Mouse (Mus musculus): ENCODE measurements at regions not wholly inside any gene's neighbourhood (a gene's known extent, or its start where the extent isn't known, plus 50 kb on each side); places are given as distances from the start of the nearest gene placed in this dataset.
A peak's percentile ranks its signal among the peaks of the same experiment; 100 is the strongest.

GRCm38 (mm10) chr11:86881710-86882109, 74.2 kb upstream of the Dhx40 start:
- no peak for DNase-seq (ENCODE audit: low spot score in 2 of 2)

- peak; percentile 36 to 40 for DNase-seq (ENCODE audit: low spot score in 2 of 2)
These were observed 71.9 kb upstream of the Dhx40 start for GRCm38 (mm10) chr11:86879356-86879905.

DNA sequence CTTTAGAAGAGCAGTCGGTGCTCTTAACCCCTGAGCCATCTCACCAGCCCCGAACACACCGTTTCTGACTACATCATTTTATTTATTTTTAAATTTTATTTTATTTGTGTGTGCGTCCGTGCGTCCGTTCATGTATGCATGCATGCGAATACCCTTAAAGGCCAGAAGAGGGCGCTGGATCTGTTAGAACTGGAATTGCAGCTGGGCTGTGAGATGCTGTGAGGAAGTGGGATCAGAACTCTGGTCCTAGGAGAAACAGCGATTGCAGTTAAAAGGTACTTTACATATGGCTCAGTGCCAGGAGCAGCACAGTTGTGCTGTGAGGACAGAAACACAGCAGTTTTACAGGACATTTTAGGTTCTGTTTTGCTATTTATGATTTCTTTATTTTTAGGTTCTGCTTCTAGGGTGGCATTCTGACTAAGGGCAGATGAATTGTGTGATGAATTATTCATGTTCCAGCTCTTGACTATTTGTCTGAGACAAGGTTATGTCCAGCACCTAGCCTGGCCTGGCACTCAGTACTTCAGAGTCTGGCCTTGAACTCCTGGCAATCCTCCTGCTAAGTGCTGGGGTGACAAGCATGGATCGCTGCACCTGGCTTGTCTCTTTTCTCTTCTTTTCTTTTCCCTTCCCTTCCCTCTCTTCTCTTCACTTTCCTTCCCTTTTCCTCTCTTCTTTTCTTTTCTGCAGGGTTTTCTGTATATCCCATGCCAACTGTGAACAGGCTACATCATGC, 71.0 kb upstream of the Dhx40 start:
- DNase-seq (ENCODE audit: low spot score in 2 of 2), result peak in 1 of 2 experiments; percentile 34

DNA sequence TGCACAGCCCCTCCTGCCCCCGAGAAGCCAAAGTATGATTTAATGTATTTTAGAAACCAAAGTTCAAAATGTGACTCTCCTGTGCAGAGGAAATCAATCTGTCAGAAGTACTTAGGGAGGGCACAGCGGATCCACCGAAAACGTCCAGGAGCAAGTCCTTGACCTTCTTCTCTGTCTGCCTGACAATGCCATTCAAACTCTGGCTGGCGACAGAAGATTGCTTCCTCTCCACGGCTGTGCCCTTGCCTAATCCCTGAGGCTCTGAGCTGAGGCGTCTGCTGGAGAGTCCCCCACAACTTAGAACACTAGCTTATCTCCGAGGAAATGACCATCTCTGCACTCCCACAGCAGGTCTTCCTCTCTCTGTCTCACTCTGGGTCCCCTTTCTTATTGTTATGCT, 69.0 kb upstream of the Dhx40 start:
- peak in 1 of 2 experiments; percentile 41 for DNase-seq (ENCODE audit: low spot score in 2 of 2)

DNA sequence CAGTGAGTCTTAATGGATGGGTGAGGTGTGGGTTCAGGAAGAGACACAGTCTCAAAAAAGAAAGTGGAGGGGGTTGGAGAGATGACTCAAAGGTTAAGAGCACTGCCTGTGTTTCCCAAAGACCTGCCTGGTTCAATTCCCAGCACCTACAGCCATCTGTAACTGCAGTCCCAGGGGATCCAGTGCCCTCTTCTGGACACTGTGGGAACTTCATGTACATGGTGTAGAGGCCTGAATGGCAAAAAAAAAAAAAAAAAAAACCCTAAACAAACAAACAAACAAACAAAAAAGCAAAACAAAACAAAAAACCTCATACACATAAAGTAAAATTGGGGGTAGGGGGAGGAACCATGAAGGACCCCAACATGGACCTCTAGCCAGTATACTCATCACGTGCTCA, 68.2 kb upstream of the Dhx40 start:
- DNase-seq (ENCODE audit: low spot score in 2 of 2), result no peak

DNA sequence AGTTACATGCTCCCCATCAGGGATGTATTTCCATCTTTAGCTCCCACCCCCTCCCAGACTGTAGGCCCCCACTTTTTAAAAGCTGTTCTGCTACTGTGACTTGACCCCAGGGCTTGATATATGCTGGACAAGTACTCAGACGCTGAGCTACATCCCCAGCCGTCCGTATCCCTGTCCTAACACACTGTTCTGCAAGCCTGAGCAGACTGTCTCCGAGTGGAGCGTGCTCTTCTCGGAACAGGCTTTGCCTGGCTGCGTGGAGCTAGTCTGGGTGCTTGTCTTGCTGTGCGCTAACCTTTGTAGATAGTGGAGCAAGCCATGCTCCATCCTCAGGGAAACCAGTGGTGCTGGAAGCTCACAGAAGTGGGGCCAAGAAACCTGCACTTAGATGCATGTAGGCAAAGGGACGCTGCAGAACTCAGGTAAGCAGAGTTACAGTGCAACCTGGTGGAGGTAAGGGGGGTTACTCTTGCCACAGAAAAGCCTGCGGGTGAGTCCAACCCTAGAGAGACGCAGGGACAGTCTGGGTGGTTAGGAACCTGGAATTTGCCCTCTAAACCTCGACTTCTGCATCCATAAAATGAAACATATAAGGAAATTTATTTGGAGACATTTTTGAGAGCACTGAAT, 67.2 kb upstream of the Dhx40 start:
- DNase-seq (ENCODE audit: low spot score in 2 of 2), result no peak

DNA sequence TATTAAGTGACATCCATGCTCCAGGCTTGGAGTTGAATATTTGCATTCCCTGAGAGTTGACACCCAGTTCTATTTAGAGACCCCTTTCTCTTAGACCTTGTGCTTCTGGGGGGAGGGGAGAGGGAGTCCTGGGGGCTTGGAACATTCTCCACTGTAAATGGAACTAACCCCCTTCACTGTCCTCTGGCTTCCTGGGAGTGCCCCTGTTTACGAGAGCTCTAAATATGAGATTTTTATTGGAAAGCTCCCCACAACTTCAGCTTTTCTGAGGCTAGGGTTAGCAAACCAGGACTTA, 65.8 kb upstream of the Dhx40 start:
- DNase-seq (ENCODE audit: low spot score in 2 of 2), result no peak

- no peak for DNase-seq (ENCODE audit: low spot score in 2 of 2)
These were observed 65.2 kb upstream of the Dhx40 start for GRCm38 (mm10) chr11:86872537-86873405.

GRCm38 (mm10) chr11:86871782-86872181, 64.2 kb upstream of the Dhx40 start:
- DNase-seq (ENCODE audit: low spot score in 2 of 2), result no peak

GRCm38 (mm10) chr11:86870486-86871165, 63.1 kb upstream of the Dhx40 start:
- no peak for DNase-seq (ENCODE audit: low spot score in 2 of 2)

GRCm38 (mm10) chr11:86866931-86867330, 59.4 kb upstream of the Dhx40 start:
- no peak for DNase-seq (ENCODE audit: low spot score in 2 of 2)

DNA sequence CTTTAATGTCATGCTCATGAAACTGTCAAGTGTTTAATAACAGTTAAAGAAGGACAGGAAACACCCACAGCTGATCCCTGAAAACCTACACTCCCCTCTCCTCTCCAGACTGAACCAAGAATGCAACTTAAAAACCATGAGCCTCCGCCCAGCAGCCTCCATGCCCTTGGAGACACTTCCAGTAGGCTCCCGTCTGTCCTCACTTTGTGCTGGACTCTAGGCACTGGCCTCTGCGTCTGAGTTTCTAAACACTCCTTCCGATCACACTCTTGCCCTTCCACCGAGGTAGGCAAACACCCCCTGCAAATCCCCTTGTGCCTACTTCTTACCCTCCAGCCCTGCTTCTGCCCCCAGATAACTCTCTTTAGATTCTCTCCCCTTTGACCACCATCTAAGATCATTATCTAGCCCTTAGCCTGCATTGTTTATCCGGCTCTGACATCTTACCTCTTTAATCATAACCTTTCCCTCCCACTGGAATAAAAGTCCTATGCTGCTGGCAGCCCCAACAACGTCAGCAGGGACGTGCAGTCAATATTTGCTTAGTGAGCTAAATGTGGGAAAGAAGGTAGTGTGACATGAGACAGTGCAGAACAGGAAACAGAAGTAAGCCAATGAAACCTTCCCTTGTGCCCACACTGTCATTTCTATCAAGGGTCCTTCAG, 52.5 kb upstream of the Dhx40 start:
- DNase-seq (ENCODE audit: low spot score in 2 of 2), result no peak

GRCm38 (mm10) chr11:86859236-86859817, 51.8 kb upstream of the Dhx40 start:
- no peak for DNase-seq (ENCODE audit: low spot score in 2 of 2)

GRCm38 (mm10) chr11:86858211-86858610, 50.7 kb upstream of the Dhx40 start:
- no peak for DNase-seq (ENCODE audit: low spot score in 2 of 2)
